Mouse (Mus musculus) WW6 (cell line): ENCODE results near the gene Gbgt1.

Experiments used
- DNase-seq: peaks from one replicate; pipeline ENCODE4 v3.0.0-alpha.2; 2013; ENCODE audit warnings: low read depth, low spot score

Gbgt1 gene

DNA sequence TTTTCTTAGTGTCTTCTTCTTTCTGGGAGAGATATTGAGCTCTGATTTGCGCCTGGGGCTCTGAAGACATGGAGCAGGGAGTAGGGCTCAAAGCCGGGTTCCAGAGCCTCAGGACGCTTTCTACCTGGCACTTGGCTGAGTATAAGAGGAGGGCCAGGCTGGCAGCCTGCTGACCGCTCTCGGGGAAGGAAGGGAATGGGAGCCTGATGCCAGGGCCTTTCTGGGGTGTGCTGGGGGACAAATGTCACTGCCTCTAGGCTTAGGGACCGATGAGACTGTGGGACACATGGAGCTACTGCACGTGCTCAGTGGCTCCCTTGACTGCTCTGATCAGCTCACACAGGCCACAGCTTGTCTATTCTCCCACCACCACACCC, 31.7 kb downstream of the Gbgt1 start:
- DNase-seq: no peak

DNA sequence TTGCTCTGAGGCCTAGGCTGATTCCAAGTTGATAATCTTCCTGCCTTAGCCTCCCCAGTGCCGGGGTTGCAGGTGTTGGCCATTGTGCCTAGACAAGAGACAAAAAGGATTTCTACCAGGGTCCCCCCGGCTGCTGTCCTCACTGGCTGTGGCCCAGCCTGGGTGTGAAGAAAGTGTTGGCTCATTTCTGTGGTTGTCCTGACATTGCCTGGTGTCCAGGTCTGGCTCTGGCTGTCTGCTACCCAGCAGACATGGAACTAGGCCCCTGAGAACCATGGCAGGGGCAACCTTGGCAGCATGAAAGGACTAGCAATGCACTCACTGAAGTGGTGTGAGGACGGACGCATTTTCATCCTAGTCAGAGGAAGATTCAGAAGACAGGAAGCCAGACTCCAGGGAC, 33.2 kb downstream of the Gbgt1 start:
- no peak for DNase-seq

DNA sequence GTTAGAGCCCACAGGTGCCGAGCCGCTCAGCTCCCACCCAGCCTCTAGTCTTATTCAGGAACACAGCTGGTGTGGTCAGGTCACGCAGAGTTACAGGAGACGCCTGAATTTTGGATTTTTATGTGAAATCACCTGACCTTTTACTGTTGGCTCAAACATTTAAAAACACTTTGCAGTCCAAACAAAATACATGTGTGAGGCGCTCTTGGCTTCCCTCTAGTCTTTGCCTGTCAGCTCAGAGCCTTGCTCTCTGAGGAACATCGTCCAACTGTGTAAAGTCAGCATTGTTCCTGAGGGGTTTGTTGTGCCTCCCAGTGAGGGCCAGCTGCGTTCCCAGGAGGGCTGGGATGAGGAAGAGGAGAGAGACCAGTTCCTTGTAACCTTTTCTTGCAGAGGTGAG, 33.6 kb downstream of the Gbgt1 start:
- DNase-seq: no peak

DNA sequence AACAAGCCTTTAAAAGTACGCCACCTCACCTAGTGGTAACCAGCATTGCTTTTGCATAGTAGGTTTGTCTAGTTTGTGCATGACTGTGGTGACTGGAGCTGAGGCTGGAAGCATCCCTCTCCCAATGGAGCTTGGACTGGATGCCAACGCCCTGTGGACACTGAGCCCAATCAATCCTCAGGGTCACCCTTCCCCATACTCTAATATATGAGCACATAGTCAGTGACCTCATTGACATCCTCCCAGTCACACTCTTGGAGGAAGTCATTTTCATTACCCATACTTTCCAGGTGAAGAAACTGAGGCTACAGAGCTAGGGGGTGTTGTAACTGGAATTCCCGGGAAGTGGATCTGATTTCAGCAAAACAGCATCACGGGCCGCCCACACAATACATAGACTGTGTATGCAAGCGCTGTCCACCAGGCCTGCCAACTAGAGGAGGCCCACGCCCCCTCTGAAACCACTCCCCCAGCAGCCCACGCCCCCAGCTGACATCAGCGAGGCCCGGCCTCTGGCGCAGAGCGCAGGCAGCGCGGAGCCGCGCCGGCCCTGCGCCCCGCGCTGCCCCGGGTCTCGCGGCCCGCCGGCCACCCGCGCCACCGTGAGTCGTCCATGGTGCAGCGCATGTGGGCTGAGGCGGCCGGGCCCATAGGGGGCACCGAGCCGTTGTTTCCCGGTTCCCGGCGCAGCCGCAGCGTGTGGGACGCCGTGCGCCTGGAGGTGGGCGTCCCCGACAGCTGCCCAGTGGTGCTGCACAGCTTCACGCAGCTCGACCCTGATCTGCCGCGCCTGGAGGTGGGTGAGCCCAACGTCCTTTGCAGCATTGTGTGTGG, 36.5 kb downstream of the Gbgt1 start:
- DNase-seq: peak; percentile 67

DNA sequence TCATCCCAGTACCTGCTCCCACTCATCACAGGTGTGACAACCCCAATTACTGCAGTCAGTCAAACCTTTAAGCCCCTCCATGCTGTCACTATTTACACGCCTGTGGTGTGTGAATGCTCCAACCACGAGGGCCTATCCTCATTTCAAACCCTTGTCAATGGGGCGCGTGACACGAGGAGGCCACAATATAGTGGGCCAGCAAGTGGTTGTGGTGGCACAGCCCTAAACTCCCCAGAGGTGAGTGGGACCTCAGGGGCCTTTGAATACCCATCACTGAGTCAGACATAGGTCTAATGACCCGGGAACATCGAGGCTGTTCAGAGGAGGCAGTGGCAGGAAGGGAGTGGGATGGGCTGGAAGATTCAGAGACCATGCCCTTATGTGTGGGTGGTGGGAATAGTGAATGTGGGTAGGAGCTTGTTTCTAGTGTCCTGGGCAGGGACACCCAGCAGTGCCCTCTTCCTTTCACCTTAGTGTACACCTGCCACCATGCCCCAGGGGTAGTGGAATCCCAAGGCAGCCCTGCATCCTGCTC, 37.3 kb downstream of the Gbgt1 start:
- DNase-seq: no peak

DNA sequence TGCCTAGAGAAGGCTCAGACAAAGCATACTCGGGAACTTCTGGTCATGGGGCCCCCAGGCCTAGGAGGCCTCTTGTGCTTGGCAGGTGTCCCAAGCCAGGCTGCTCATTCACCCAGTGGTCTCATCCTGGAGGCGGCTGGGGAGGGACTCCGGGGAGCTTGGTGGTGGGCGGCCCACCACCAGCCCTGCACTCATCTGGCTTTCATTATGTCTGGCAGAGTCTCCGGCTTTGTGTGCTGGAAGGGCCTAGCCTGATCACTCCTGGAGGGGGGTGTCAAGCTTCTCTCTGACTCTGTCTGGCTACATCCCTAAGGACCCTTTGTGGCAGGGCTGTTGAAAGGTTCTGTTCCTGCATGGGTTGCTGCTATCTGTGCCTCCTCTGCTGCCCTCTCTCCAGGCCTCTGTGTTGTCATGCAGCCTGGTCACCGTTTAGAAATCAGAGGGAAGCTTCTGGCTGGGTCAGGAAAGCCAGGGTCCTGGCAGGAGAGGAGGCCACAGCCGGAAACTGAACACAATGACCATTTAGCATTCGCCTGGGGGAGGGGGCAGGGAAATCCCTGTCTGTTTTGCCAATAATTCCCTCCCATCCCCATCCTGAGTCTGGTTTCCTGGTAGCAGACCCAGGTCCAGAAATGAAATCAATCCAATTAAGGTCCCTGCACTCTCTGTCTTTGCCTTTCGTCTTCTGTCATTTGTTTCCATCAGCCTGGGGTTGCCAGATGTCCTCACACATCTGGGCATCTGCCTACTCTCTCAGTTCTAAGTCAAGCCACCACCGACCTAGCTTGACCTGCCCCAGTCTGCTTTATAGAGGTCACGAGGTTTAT, 38.0 kb downstream of the Gbgt1 start:
- no peak for DNase-seq

DNA sequence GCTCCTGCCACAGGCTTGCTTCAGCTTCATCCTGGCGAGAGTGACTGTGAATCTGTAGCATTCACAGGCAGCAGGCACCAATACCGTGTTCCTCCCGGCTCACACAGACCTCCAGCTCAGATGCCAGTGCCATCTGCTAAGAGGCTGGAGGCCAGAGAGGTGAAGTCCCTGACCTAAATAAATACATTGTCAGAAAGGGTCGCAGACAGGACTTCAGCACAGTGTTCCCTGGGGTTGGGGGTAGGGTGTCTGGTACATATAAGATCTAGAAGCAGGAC, 38.5 kb downstream of the Gbgt1 start:
- no peak for DNase-seq

DNA sequence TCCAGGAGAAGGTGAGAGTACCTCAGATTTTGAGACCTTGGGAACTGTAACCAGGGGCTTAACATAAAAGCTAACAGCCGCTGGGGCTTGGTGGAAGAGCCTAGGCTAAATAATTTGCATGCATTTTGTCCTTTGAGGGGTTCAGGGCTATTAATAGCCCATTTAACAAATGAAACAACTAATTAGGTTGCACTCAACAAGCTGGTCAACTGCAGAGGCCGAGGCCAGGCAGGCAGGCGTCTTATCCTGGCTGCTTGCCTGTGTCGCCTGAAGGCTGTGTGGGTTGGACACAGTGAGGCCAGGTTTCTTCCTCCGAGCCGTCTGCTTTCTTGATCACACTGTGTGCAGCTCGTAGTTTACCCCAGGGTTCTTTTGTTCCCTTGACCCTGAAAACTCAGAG, 39.0 kb downstream of the Gbgt1 start:
- no peak for DNase-seq

DNA sequence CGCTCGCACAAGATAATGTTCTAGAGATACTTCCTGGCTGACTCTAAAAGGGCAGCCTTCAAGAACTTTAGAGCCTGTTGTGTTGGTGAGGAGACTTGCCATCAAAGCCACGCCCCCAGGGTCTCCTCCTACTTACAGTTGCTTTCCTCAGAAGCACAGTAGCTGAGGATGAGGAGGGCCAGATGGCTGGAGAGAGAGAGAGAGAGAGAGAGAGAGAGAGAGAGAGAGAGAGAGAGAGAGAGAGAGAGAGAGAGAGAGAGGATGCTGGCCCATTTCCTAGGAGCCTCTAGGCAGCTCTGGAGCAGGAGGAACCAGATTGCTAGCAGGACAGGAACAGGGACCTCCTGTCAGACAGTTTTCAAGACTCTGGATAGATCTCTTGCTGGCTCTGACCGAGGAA, 39.5 kb downstream of the Gbgt1 start:
- DNase-seq: no peak

DNA sequence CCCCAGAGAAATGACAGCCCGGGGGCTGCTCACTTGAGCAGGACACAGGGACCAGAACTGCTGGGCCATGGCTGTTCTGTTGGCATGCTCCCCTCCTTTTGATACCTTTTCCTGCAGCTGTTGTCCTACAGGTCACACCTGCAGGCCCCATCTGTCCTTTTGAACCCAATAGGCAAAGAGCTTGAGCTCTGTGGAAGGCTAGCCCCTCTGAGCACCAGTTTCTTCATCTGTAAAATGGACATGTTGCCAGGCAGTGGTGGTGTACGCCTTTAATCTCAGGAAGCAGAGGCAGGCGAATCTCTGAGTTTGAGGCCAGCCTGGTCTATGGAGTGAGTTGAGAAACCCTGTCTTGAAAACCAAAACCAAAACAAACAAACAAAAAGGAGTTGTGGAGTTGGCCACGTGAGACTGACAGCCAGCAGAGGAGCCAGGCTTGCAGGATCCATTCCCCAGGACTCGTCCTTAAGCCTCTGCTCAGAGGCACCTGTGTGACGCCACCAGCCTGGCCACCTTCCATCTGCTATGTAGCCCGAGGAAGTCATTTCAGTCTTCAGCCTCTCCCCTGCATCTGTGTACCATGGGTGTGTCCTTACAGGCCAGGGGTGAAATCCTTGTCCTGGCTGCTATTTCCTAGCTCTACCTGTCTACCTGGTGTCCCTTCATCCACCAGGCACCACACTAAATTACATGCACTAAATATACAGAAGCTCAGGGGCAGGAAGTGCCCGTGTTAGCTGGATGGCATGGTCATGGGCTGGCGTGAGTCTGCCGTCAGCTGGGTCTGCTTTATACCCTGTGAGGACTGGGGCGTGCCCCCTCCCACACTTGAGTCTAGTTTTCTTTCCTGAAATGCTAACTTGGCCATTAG, 40.3 kb downstream of the Gbgt1 start:
- DNase-seq: no peak

DNA sequence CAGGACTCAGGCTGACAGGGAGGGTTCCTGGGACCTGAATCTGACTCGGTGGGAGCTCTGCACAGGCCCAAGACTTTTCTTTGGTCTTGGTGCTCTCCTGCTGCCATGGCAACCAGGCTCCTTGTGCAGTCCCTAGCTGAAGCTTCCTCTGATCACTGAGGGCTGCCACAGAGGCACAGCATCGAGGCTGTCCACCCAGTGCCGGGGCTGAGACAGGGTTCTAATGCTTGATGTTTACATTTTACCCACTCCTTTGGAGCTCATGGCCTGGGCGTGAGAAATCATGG, 40.9 kb downstream of the Gbgt1 start:
- no peak for DNase-seq

DNA sequence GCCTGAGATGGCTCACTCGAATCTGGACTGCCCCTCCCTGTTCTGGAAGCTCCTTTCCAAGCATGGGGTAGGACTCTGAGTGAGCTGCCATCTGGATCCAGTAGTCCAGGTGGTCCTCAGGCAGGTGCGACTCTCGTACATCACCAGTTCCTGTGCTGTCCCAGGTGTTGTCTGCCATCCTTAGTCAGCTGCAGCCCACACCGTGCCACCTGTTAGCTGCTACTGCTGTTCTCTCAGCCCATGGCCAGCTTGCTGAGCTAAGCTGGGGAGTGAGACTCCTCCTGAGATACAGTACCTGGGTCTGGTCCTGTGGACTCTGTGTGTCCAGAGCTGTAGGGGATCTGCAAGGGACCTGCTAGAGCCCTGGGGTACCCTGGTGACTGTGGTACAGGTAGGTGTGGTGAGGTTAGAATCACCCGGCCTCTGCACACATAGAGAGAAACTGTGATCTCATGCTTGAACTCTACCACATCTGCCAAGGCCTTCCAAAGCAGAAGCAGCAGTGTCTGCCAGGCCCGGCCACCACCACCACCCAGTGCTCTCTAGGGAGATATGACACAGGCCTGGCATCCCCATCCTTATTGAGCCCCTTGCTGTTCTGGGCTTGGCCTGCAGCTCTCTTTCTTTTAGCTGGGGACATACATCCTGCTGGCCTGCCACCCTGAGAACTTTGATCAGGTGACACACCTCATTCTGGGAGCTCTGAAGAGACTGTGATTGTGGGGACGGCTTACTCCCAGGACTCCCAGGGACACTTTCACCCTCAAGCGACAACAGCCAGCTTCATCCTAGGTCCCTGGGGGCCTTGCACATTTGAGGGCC, 41.5 kb downstream of the Gbgt1 start:
- no peak for DNase-seq

DNA sequence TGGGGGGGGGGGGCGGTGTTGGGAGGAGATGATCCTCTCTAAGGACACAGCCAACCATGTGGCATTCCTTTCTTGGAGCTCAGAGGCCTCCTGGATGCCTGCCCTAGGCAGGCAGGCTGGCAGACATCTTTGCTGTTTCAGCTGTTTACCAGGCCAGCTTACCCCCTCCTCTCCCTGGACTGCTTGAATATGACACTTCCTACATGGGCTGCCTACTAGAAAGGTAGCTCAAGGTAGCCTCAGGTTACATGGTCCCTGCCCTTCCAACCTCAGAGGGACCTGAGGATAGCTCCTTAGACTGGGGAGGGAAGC, 42.1 kb downstream of the Gbgt1 start:
- no peak for DNase-seq

DNA sequence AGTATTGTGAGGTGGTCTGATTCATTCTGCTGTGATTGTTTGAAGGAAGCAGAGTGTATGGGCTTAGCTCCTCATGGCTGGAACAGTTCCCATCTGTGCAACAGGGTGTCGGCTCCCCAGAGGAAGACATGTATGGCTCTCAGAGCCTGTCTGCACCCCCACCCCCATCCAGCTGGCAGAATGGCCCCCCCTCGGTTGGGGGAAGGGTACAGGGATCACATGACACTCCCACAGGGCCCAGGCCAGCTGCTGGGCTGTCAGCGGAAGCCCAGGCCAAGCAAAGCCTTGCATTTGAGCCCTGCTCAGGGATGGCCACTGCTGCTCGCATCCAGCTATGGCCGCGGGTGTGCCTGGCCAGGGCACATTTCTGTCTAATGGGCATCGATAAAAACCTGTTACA, 42.5 kb downstream of the Gbgt1 start:
- no peak for DNase-seq

DNA sequence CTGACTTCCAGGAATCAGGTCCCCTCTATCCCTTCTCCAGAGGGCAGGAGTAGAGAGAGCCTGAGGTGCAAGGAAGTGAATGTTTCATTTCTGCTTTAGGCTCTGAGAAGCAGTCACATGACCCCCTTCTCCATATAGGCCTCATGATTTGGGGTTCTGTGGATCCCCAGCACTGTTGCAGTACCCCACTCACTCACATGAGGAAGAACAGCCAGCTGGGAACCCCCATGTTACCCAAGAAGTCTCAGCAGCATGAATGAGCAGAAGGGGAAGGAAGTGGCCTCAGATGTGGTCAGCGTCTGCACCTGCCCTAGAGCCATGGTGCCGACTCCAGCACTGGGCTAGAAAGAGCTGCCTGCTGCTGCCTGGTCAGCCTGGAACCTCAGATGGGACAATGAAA, 43.3 kb downstream of the Gbgt1 start:
- DNase-seq: no peak

DNA sequence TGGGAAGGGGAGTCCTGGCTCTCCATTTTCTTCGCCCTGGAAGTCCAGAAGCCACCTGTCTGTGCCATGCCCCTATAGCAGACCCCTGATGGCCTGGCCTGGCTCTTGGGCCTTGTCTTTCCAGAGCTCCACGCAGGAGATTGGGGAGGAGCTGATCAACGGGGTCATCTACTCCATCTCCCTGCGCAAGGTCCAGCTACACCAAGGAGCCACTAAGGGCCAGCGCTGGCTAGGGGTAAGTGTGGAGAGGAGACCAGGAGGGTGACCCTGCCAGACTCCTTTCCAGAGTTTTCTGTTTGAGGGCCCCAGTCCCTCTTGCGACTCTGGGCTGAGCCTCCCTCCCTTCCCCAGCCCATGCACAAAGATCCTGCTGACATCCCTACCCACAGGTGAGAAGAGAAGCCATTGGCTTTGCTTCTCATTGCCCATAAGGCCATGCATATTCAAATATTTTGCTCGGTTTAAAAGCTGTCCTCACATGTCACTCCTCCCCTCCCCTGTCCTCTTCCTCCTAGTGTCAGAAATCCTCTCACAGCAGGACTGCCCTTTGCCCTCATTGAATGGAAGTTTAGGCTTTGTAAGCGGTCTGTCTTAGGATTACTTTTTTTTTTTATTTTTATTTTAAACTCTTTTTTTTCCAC, 44.0 kb downstream of the Gbgt1 start:
- no peak for DNase-seq

DNA sequence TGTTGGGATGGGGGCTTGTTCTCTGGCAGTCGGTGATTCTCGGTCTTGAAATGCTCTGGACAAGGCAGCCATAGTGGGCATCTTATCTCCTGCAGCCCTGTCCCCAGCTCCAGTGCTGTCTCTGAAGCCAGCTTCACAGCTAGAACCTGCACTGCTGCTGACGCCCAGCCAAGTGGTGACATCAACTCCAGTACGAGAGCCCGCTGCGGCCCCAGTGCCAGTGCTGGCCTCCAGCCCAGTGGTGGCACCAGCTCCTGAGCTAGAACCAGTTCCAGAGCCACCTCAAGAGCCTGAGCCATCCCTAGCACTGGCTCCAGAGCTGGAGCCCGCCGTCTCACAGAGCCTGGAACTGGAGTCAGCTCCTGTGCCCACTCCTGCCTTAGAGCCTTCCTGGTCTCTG, 47.2 kb downstream of the Gbgt1 start:
- DNase-seq: no peak

DNA sequence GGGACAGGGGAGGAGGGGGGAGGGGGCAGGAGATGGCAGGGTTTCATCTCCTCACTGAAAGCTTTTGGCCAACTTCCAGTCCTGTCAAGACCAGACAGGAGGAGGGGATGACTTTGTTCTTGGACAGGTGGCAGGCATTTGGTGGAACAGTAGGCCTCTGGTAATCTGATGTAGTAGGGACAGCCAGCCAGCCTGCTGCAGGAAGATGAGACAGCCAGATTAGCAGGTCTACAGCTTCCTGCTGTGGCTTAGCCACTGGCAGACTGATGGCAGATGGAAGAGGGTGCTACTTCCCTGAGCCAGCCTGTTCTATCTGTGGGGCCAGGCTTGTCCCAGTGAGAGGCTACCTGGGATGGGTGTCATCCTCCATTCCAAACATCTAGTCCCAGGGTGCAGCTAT, 49.3 kb downstream of the Gbgt1 start:
- no peak for DNase-seq

DNA sequence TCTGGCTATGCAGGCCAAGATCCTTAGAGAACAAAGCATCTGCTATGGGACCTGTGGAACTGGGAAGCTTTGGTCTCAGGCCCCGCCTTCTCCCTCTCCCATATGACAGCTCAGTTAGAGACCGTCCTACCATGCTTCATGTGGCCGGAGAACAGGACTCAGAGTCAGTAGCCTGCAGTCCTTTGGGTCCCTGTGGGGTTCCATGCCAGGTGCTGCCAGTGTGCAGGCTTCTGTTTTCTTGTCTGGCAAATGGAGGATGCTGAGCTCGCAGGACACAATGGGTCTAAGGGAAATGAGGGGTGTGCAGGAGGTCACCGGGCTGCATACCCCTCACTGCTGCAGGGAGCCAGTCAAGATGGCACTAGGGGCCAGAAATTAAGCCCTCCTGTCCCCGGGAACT, 49.9 kb downstream of the Gbgt1 start:
- DNase-seq: no peak

DNA sequence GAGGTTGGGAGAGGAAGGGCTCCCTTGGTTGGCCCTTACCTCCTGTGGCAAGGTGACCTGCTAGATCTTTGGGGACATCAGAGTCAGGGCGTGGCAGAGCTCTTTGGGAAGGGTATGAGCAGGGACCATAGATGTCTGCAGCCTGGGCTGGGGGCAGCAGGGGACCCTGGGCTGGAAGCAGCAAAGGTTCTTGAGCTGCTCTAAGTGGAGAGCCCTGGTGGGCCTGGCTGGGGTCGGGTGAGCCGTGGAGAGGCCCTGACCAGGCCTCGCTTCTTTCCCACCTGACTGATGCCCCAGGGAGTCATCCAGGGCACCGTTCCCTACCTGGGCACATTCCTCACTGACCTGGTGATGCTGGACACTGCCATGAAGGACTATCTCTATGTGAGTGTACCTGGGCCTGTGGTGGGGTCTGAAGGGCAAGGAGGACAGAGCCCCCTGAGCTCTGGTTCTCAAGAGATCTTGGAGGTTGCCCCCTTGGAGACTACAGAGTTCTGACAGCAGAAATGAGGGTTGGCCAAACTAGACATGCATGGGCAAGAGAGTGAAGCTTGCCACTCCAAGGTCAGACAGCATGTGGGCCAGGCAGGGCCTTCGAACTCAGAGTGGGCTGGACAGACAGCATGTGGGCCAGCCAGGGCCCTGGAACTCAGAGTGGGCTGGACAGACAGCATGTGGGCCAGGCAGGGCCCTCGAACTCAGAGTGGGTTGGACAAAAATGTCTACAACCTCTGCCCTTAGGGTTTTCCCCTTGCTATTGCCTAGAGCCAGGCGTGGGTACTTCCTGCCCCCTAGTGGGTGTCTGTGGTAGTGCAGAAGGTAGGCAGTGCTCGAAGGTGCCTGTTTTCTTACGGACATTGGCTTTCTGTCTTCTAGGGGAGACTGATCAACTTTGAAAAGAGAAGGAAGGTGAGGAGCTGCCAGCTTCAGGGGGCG, 50.8 kb downstream of the Gbgt1 start:
- peak; percentile 49 for DNase-seq
